Mouse (Mus musculus): ENCODE results near the gene Capn7. TPM values are rescaled to one million over a fixed set of nuclear protein-coding genes. Genes with fewer than 3 reads are reported as not detected.

Gene Capn7
- polyA plus RNA-seq, 1 experiment from 2014 or later: 34.9 TPM

- no peak for DNase-seq (ENCODE audit: low spot score)
Measured at GRCm38 (mm10) chr14:31364589-31364988, 28.2 kb downstream of the Capn7 start.

- DNase-seq (ENCODE audit: low spot score): peak; percentile 73
Measured at GRCm38 (mm10) chr14:31365350-31365749, 28.9 kb downstream of the Capn7 start.

GRCm38 (mm10) chr14:31367951-31368350, 31.5 kb downstream of the Capn7 start:
- no peak for DNase-seq (ENCODE audit: low spot score)

- DNase-seq (ENCODE audit: low spot score): no peak
Measured at GRCm38 (mm10) chr14:31369377-31369776, 32.9 kb downstream of the Capn7 start.

GRCm38 (mm10) chr14:31374390-31374789, 38.0 kb downstream of the Capn7 start:
- no peak for DNase-seq (ENCODE audit: low spot score)

GRCm38 (mm10) chr14:31376331-31376730, 39.9 kb downstream of the Capn7 start:
- no peak for DNase-seq (ENCODE audit: low spot score)

- DNase-seq (ENCODE audit: low spot score): no peak
Measured at GRCm38 (mm10) chr14:31382276-31382675, 45.8 kb downstream of the Capn7 start.

- no peak for DNase-seq (ENCODE audit: low spot score)
Measured at GRCm38 (mm10) chr14:31383470-31384050, 47.1 kb downstream of the Capn7 start.

GRCm38 (mm10) chr14:31384366-31385323, 48.2 kb downstream of the Capn7 start:
- no peak for DNase-seq (ENCODE audit: low spot score)

- no peak for DNase-seq (ENCODE audit: low spot score)
Measured at GRCm38 (mm10) chr14:31385406-31385805, 49.0 kb downstream of the Capn7 start.

GRCm38 (mm10) chr14:31385977-31386697, 49.7 kb downstream of the Capn7 start:
- DNase-seq (ENCODE audit: low spot score): peak; percentile 74

- DNase-seq (ENCODE audit: low spot score): peak; percentile 66
Measured at GRCm38 (mm10) chr14:31387301-31387981, 51.0 kb downstream of the Capn7 start.

- DNase-seq (ENCODE audit: low spot score): no peak
Measured at GRCm38 (mm10) chr14:31388086-31388872, 51.8 kb downstream of the Capn7 start.

GRCm38 (mm10) chr14:31389421-31390147, 53.1 kb downstream of the Capn7 start:
- DNase-seq (ENCODE audit: low spot score): no peak

- no peak for DNase-seq (ENCODE audit: low spot score)
Measured at GRCm38 (mm10) chr14:31392300-31392699, 55.9 kb downstream of the Capn7 start.

- DNase-seq (ENCODE audit: low spot score): no peak
Measured at GRCm38 (mm10) chr14:31392873-31393545, 56.6 kb downstream of the Capn7 start.

- DNase-seq (ENCODE audit: low spot score): no peak
Measured at GRCm38 (mm10) chr14:31393546-31393890, 57.1 kb downstream of the Capn7 start.

GRCm38 (mm10) chr14:31393936-31394630, 57.6 kb downstream of the Capn7 start:
- no peak for DNase-seq (ENCODE audit: low spot score)
